In genomic region chr2:28543894-28544293, GRCm38 (mm10) we compare ENCODE assay signal across 18 mouse cellular contexts. TPM values are rescaled to one million over a fixed set of nuclear protein-coding genes. Genes with fewer than 3 reads are reported as not detected.
DNase-seq lines count a peak whose midpoint lies in the region; ATAC-seq and TF ChIP-seq lines count a peak whose summit lies in the region.
"Had no signal": no experiment of that assay in that cellular context is flagged by ENCODE, and none has a peak within 500 bp of the region (broad histone marks: within the 10 kb centered on the region; RNA-seq: fewer than 3 reads in every experiment).

No protein-coding gene starts in this region.

- no peak for TF ChIP-seq CTCF in liver, adult 2 months (IDR thresholded peaks at IDR 0.05; ENCODE audit: low read depth, low read length)
- no peak for TF ChIP-seq CTCF in liver, postnatal 0 days (IDR thresholded peaks at IDR 0.05; ENCODE audit: low read depth)

- H3K4me2 ChIP-seq in forebrain, embryonic 15.5 days (replicated peaks), result no peak overlapping the region
- no peak overlapping the region for H3K4me2 ChIP-seq in forebrain, embryonic 16.5 days (ENCODE audit: low read length)
- no peak overlapping the region for H3K4me2 ChIP-seq in liver, postnatal 0 days (ENCODE audit: low read depth, low read length)
- H3K4me2 ChIP-seq in kidney, embryonic 16.5 days (replicated peaks; ENCODE audit: low read depth, low read length), result no peak overlapping the region
- H3K4me2 ChIP-seq: heart, embryonic 13.5 days; hindbrain, embryonic 12.5 days; lung, embryonic 14.5 days had no signal

- peaks cover 24% of the 10 kb centered on the region for H3K4me1 ChIP-seq in forebrain, embryonic 15.5 days
- peaks cover 24% of the 10 kb centered on the region for H3K4me1 ChIP-seq in forebrain, embryonic 16.5 days (replicated peaks; ENCODE audit: control insufficient read depth, insufficient read depth, low read length)
- H3K4me1 ChIP-seq in liver, adult 2 months (ENCODE audit: control insufficient read depth, insufficient read depth, low read length), result 0 out of 2 replicates have a peak, but pooled peaks cover 2% of the 10 kb centered on the region
- H3K4me1 ChIP-seq in liver, postnatal 0 days (ENCODE audit: insufficient read depth), result peaks cover 21% of the 10 kb centered on the region
- peaks cover 9% of the 10 kb centered on the region for H3K4me1 ChIP-seq in kidney, embryonic 16.5 days (ENCODE audit: insufficient read depth, low read length)

- peak; percentile 20 for DNase-seq in liver, adult 2 months (ENCODE audit: extremely low read depth, low read depth, low spot score)
- no peak for DNase-seq in liver, postnatal 0 days
- DNase-seq in adipocyte (ENCODE audit: low spot score), result peak; percentile 48
- DNase-seq in cerebellum, adult 9-11 months, result peak; percentile 94
- DNase-seq in kidney, adult 18-20 months, result no peak
- DNase-seq: gastrocnemius, postnatal 14 days; kidney, adult 2 months; lung, embryonic 14.5 days had no signal

- peaks cover 54% of the 10 kb centered on the region for H3K36me3 ChIP-seq in forebrain, embryonic 15.5 days
- peaks cover 26% of the 10 kb centered on the region for H3K36me3 ChIP-seq in forebrain, embryonic 16.5 days (ENCODE audit: control insufficient read depth, insufficient read depth)
- no peaks in the 10 kb centered on the region for H3K36me3 ChIP-seq in liver, adult 2 months (ENCODE audit: control insufficient read depth, insufficient read depth, low read length)
- H3K36me3 ChIP-seq in liver, postnatal 0 days (replicated peaks; ENCODE audit: insufficient read depth, low read length), result no peaks in the 10 kb centered on the region
- peaks cover 45% of the 10 kb centered on the region for H3K36me3 ChIP-seq in kidney, embryonic 16.5 days (ENCODE audit: insufficient read depth, low read length)

- H3K9ac ChIP-seq in forebrain, embryonic 15.5 days (replicated peaks), result no peak overlapping the region
- no peak overlapping the region for H3K9ac ChIP-seq in forebrain, embryonic 16.5 days (replicated peaks; ENCODE audit: low read depth, low read length)
- no peak overlapping the region for H3K9ac ChIP-seq in liver, adult 2 months (ENCODE audit: low read depth, low read length)
- no peak overlapping the region for H3K9ac ChIP-seq in liver, postnatal 0 days (replicated peaks)
- H3K9ac ChIP-seq in kidney, embryonic 16.5 days (replicated peaks; ENCODE audit: low read length), result no peak overlapping the region
- H3K9ac ChIP-seq: heart, embryonic 13.5 days; hindbrain, embryonic 12.5 days; lung, embryonic 14.5 days had no signal

- H3K4me3 ChIP-seq in forebrain, embryonic 15.5 days, result no peak overlapping the region
- no peak overlapping the region for H3K4me3 ChIP-seq in forebrain, embryonic 16.5 days (replicated peaks; ENCODE audit: low read length)
- H3K4me3 ChIP-seq in liver, adult 2 months (ENCODE audit: insufficient read depth, low read depth, low read length), result no peak overlapping the region
- no peak overlapping the region for H3K4me3 ChIP-seq in liver, postnatal 0 days (ENCODE audit: low read depth, low read length)
- no peak overlapping the region for H3K4me3 ChIP-seq in kidney, embryonic 16.5 days (ENCODE audit: low read length)
- H3K4me3 ChIP-seq: forebrain, embryonic 10.5 days; heart, embryonic 13.5 days; hindbrain, embryonic 12.5 days had no signal

- TF ChIP-seq POLR2A in liver, adult 2 months (IDR thresholded peaks at IDR 0.05; ENCODE audit: extremely low read depth, insufficient read depth, low read length), result no peak

- no peaks in the 10 kb centered on the region for H3K27me3 ChIP-seq in forebrain, embryonic 15.5 days
- H3K27me3 ChIP-seq in forebrain, embryonic 16.5 days (replicated peaks; ENCODE audit: control insufficient read depth, insufficient read depth, low read length), result no peaks in the 10 kb centered on the region
- no peaks in the 10 kb centered on the region for H3K27me3 ChIP-seq in liver, adult 2 months (ENCODE audit: control insufficient read depth, insufficient read depth, low read length)
- no peaks in the 10 kb centered on the region for H3K27me3 ChIP-seq in liver, postnatal 0 days (ENCODE audit: insufficient read depth, low read length)
- H3K27me3 ChIP-seq in kidney, embryonic 16.5 days (ENCODE audit: insufficient read depth, low read length), result no peaks in the 10 kb centered on the region
- H3K27me3 ChIP-seq: heart, embryonic 13.5 days; hindbrain, embryonic 12.5 days had no signal

- TF ChIP-seq EP300 in liver, postnatal 0 days (IDR thresholded peaks at IDR 0.05; ENCODE audit: low read depth), result no peak

- 69% methylated on average over 8 of the region's 8 CpGs for WGBS in forebrain, embryonic 15.5 days
- 63% methylated on average over 8 of the region's 8 CpGs for whole genome bisulfite sequencing in forebrain, embryonic 16.5 days
- 58% methylated on average over 8 of the region's 8 CpGs for WGBS in liver, adult 2 months
- WGBS in liver, postnatal 0 days (ENCODE audit: insufficient replicate concordance), result 89% methylated on average over 8 of the region's 8 CpGs
- WGBS in kidney, embryonic 16.5 days, result 90% methylated on average over 8 of the region's 8 CpGs

- no peaks in the 10 kb centered on the region for H3K9me3 ChIP-seq in forebrain, embryonic 15.5 days
- H3K9me3 ChIP-seq in forebrain, embryonic 16.5 days (ENCODE audit: control insufficient read depth, low read length), result no peaks in the 10 kb centered on the region
- H3K9me3 ChIP-seq in liver, postnatal 0 days (ENCODE audit: low read length), result no peaks in the 10 kb centered on the region
- no peaks in the 10 kb centered on the region for H3K9me3 ChIP-seq in kidney, embryonic 16.5 days (ENCODE audit: low read length)
- H3K9me3 ChIP-seq: forebrain, embryonic 10.5 days; heart, embryonic 13.5 days; hindbrain, embryonic 12.5 days had no signal

- no peaks in the 10 kb centered on the region for H3K79me2 ChIP-seq in liver, adult 2 months (ENCODE audit: control insufficient read depth, insufficient read depth, low read length)

- H3K27ac ChIP-seq in forebrain, embryonic 15.5 days (replicated peaks), result 0 out of 2 replicates have a peak overlapping the region, but pooled peaks have one; percentile 15
- H3K27ac ChIP-seq in forebrain, embryonic 16.5 days (ENCODE audit: low read length), result no peak overlapping the region
- no peak overlapping the region for H3K27ac ChIP-seq in liver, adult 2 months (replicated peaks; ENCODE audit: insufficient read depth, low read depth, low read length)
- no peak overlapping the region for H3K27ac ChIP-seq in liver, postnatal 0 days (ENCODE audit: low read depth)
- H3K27ac ChIP-seq in kidney, embryonic 16.5 days (ENCODE audit: low read length), result no peak overlapping the region
- H3K27ac ChIP-seq: forebrain, embryonic 10.5 days; heart, embryonic 13.5 days; hindbrain, embryonic 12.5 days had no signal

- ATAC-seq in forebrain, embryonic 15.5 days (replicated peaks), result no peak
- no peak for ATAC-seq in forebrain, embryonic 16.5 days
- ATAC-seq in liver, postnatal 0 days, result no peak
- no peak for ATAC-seq in kidney, embryonic 16.5 days (ENCODE audit: low FRiP score, low TSS enrichment)
- ATAC-seq: activated CD4-positive, CD25-positive, alpha-beta regulatory T cell, adult 4 months had no signal

RNA-seq across cellular contexts. Expression of gene Cel, which starts 19.3 kb away (rescaled TPM):
- 0.10 TPM in 1 of 2 replicates, not detected in the other for polyA plus RNA-seq in forebrain, embryonic 15.5 days (2015; fragmentation: Nextera tagmentation; extraction: Ambion mirVana)
- polyA plus RNA-seq in forebrain, embryonic 16.5 days (2015; fragmentation: Nextera tagmentation; extraction: Ambion mirVana), result not detected in 2 replicates
- total RNA-seq in liver, adult 2 months (2014; rRNA removed), result 19.2 and 70.5 TPM in 2 replicates
- 0.11 and 0.37 TPM in 2 replicates for polyA plus RNA-seq in liver, adult 2 months (2012; rRNA removed)
- 4.7 TPM in 1 of 2 replicates, not detected in the other for polyA plus RNA-seq in liver, postnatal 0 days (2015; fragmentation: Nextera tagmentation; extraction: Ambion mirVana)
- polyA plus RNA-seq in kidney, embryonic 16.5 days (2015; fragmentation: Nextera tagmentation; extraction: Ambion mirVana), result not detected in 2 replicates
- total RNA-seq: gastrocnemius, postnatal 14 days; MEL had no signal
- polyA plus RNA-seq: activated CD4-positive, CD25-positive, alpha-beta regulatory T cell, adult 4 months; embryonic facial prominence, embryonic 11.5 days; forebrain, embryonic 10.5 days; heart, embryonic 13.5 days; hindbrain, embryonic 12.5 days; kidney, adult 2 months; lung, embryonic 14.5 days; neural tube, embryonic 11.5 days had no signal

RNA-seq across cellular contexts. Expression of gene Ralgds, which starts 31.0 kb away (rescaled TPM):
- 84.6 and 87.8 TPM in 2 replicates for polyA plus RNA-seq in forebrain, embryonic 15.5 days (2015; fragmentation: Nextera tagmentation; extraction: Ambion mirVana)
- polyA plus RNA-seq in forebrain, embryonic 16.5 days (2015; fragmentation: Nextera tagmentation; extraction: Ambion mirVana), result 83.5 and 83.7 TPM in 2 replicates
- total RNA-seq in liver, adult 2 months (2014; rRNA removed), result 1.1 and 1.7 TPM in 2 replicates
- polyA plus RNA-seq in liver, adult 2 months (2012; rRNA removed), result 1.5 and 3.0 TPM in 2 replicates
- polyA plus RNA-seq in liver, postnatal 0 days (2015; fragmentation: Nextera tagmentation; extraction: Ambion mirVana), result 1.8 TPM in 2 replicates
- 24.7 and 28.7 TPM in 2 replicates for polyA plus RNA-seq in kidney, embryonic 16.5 days (2015; fragmentation: Nextera tagmentation; extraction: Ambion mirVana)

RNA-seq across cellular contexts. Expression of gene Gm10134, which starts 38.0 kb away (rescaled TPM):
- polyA plus RNA-seq in forebrain, embryonic 15.5 days (2015; fragmentation: Nextera tagmentation; extraction: Ambion mirVana), result 0.60 and 0.92 TPM in 2 replicates
- polyA plus RNA-seq in forebrain, embryonic 16.5 days (2015; fragmentation: Nextera tagmentation; extraction: Ambion mirVana), result 1.8 and 2.4 TPM in 2 replicates
- not detected in 2 replicates for total RNA-seq in liver, adult 2 months (2014; rRNA removed)
- not detected in 2 replicates for polyA plus RNA-seq in liver, adult 2 months (2012; rRNA removed)
- 1.5 and 1.9 TPM in 2 replicates for polyA plus RNA-seq in liver, postnatal 0 days (2015; fragmentation: Nextera tagmentation; extraction: Ambion mirVana)
- polyA plus RNA-seq in kidney, embryonic 16.5 days (2015; fragmentation: Nextera tagmentation; extraction: Ambion mirVana), result 8.3 and 9.8 TPM in 2 replicates
- total RNA-seq: MEL had no signal
- polyA plus RNA-seq: activated CD4-positive, CD25-positive, alpha-beta regulatory T cell, adult 4 months; embryonic facial prominence, embryonic 11.5 days; forebrain, embryonic 10.5 days; neural tube, embryonic 11.5 days had no signal

RNA-seq across cellular contexts. Expression of gene Gtf3c5, which starts 39.7 kb away (rescaled TPM):
- 41.8 and 42.3 TPM in 2 replicates for polyA plus RNA-seq in forebrain, embryonic 15.5 days (2015; fragmentation: Nextera tagmentation; extraction: Ambion mirVana)
- 40.5 and 43.3 TPM in 2 replicates for polyA plus RNA-seq in forebrain, embryonic 16.5 days (2015; fragmentation: Nextera tagmentation; extraction: Ambion mirVana)
- 2.9 and 3.1 TPM in 2 replicates for total RNA-seq in liver, adult 2 months (2014; rRNA removed)
- polyA plus RNA-seq in liver, adult 2 months (2012; rRNA removed), result 7.8 and 9.0 TPM in 2 replicates
- 4.5 and 5.8 TPM in 2 replicates for polyA plus RNA-seq in liver, postnatal 0 days (2015; fragmentation: Nextera tagmentation; extraction: Ambion mirVana)
- polyA plus RNA-seq in kidney, embryonic 16.5 days (2015; fragmentation: Nextera tagmentation; extraction: Ambion mirVana), result 48.5 and 49.7 TPM in 2 replicates

RNA-seq across cellular contexts. Expression of gene Gbgt1, which starts 47.2 kb away (rescaled TPM):
- 0.50 and 0.68 TPM in 2 replicates for polyA plus RNA-seq in forebrain, embryonic 15.5 days (2015; fragmentation: Nextera tagmentation; extraction: Ambion mirVana)
- polyA plus RNA-seq in forebrain, embryonic 16.5 days (2015; fragmentation: Nextera tagmentation; extraction: Ambion mirVana), result 0.51 and 1.2 TPM in 2 replicates
- total RNA-seq in liver, adult 2 months (2014; rRNA removed), result 0.65 and 1.7 TPM in 2 replicates
- polyA plus RNA-seq in liver, adult 2 months (2012; rRNA removed), result 0.66 and 0.86 TPM in 2 replicates
- polyA plus RNA-seq in liver, postnatal 0 days (2015; fragmentation: Nextera tagmentation; extraction: Ambion mirVana), result 0.56 and 0.64 TPM in 2 replicates
- 5.5 and 6.3 TPM in 2 replicates for polyA plus RNA-seq in kidney, embryonic 16.5 days (2015; fragmentation: Nextera tagmentation; extraction: Ambion mirVana)
- total RNA-seq: MEL had no signal
- polyA plus RNA-seq: activated CD4-positive, CD25-positive, alpha-beta regulatory T cell, adult 4 months; embryonic facial prominence, embryonic 11.5 days; forebrain, embryonic 10.5 days; neural tube, embryonic 11.5 days had no signal

Comparison
In these comparisons a context has a peak if more than half of its experiments do, and no peak if none do; other contexts are left out.
1. DNase-seq: peak in liver, adult 2 months (single experiment), adipocyte (single experiment) and cerebellum, adult 9-11 months (single experiment); none in liver, postnatal 0 days (single experiment) and kidney, adult 18-20 months (single experiment).